Mouse (Mus musculus) left cerebral cortex, adult 2 months (tissue): Measurements from ENCODE around the gene Txnrd1. TPM values are rescaled to one million over a fixed set of nuclear protein-coding genes. Genes with fewer than 3 reads are reported as not detected.
A peak's percentile ranks its signal among the peaks of the same experiment; 100 is the strongest.

Source experiments
- DNase-seq, 2 experiments: peaks; one replicate each; pipeline ENCODE4 v3.0.0; 2021 to 2022; ENCODE audit warnings: low spot score in 2 of 2, mixed read lengths in 1 of 2; ENCODE audit errors: extremely low spot score in 1 of 2
- H3K27ac ChIP-seq: fragments of 200-600 bp; 2 replicates; pipeline ENCODE4 v1.8.1; 2022
- H3K4me3 ChIP-seq: fragments of 200-600 bp; 2 replicates; pipeline ENCODE4 v1.8.1; 2022
- CTCF ChIP-seq: fragments of 200-600 bp; IDR thresholded peaks from 2 replicates; pipeline ENCODE4 v1.8.1; 2022; ENCODE audit warnings: antibody characterized with exemption, mild to moderate bottlenecking, moderate library complexity
- intact Hi-C: fragments of 180-260 bp; cut with DNase I; formaldehyde crosslinking; loops from one replicate; pipeline ENCODE4 v1.15.1; 2025
- long read RNA-seq, 2 experiments: library from polyadenylated mRNA; stranded (forward); transcript quantifications; one replicate each; pipeline ENCODE4 v2.0.0; 2021; ENCODE audit warnings: borderline mapping rate in 2 of 2
- total RNA-seq, 2 experiments: library from RNA; stranded (reverse); gene quantifications; 2 replicates each; pipeline ENCODE4 v1.2.3; 2021

The Txnrd1 gene
- 10 to 100 TPM; 46.9 to 48.1 TPM for total RNA-seq
- long read RNA-seq, experiment 1, transcript Txnrd1-208 (15 exons, 2,297 nt), result major isoform, 89 of 122 reads
- long read RNA-seq, experiment 1, transcript Txnrd1-206 (14 exons, 3,531 nt), result minor isoform, 11 of 122 reads
- long read RNA-seq, experiment 1, transcript Txnrd1-201 (14 exons, 3,325 nt), result minor isoform, 11 of 122 reads
- long read RNA-seq, experiment 1, partial matches to known transcripts, result 1 of 122 reads
- long read RNA-seq, experiment 1, other reads (novel, unspliced or antisense), result 9 of 122 reads
- long read RNA-seq, experiment 2, transcript Txnrd1-208 (15 exons, 2,297 nt), result major isoform, 70 of 86 reads
- long read RNA-seq, experiment 2, partial matches to known transcripts, result 1 of 86 reads
- long read RNA-seq, experiment 2, other reads (novel, unspliced or antisense), result 9 of 86 reads

GRCm38 (mm10) chr10:82833926-82834325 is at the start of gene Txnrd1:
Gene Txnrd1, plus strand, starts transcription at chr10:82833951.
- no peak within 1 kb of the TSS for H3K27ac ChIP-seq
- no peak within 1 kb of the TSS for H3K4me3 ChIP-seq
- DNase-seq, result no peak
- no peak for TF ChIP-seq CTCF
- intact Hi-C loops, result no loop called here

DNA sequence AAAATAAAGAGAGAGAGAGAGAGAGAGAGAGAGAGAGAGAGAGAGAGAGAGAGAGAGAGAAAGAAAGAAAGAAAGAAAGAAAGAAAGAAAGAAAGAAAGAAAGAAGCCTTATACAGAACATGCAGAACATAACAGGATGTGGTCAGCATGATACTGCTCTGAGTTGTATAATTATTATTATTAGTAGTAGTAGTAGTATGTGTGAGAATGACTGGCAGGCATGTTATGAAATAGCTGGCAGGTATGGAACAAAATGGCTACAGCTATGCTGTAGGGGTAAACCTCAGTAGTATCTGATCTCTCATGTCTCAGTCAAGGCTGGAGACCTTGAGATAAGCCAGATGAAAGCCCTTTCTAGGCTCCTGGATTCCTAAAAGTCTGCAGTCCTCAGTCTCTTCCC is 44.6 kb upstream of the Txnrd1 start:
- intact Hi-C loops, result no loop called here
- no peak for TF ChIP-seq CTCF
- H3K27ac ChIP-seq, result no peak overlapping the region
- no peak overlapping the region for H3K4me3 ChIP-seq
- no peak for DNase-seq

- no peak overlapping the region for H3K4me3 ChIP-seq
- H3K27ac ChIP-seq, result no peak overlapping the region
- intact Hi-C loops, result no loop called here
- no peak for DNase-seq
- TF ChIP-seq CTCF, result no peak
Measured at GRCm38 (mm10) chr10:82790504-82790903, 43.2 kb upstream of the Txnrd1 start.

DNA sequence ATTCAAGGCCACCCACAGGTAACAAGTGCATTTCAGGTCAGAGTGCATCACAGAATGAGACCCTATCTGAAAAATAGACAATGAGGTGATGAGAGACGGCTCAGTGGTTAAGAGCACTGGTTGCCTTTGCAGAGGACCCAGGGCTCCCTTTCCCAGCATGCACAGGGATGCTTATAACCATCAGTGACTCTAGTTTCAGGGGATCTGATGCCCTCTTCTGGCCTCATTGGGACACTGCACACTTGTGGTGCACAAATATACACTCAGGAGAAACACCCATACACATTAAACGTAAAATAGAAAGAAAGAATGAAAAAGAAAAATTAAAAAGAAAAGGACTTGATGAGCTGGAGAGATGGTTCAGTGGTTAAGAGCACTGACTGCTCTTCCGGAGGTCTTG is 42.0 kb upstream of the Txnrd1 start:
- intact Hi-C loops, result no loop called here
- Histone ChIP-seq H3K27ac (no peak overlapping the region), H3K4me3 (no peak overlapping the region)
- TF ChIP-seq CTCF, result no peak
- no peak for DNase-seq

DNA sequence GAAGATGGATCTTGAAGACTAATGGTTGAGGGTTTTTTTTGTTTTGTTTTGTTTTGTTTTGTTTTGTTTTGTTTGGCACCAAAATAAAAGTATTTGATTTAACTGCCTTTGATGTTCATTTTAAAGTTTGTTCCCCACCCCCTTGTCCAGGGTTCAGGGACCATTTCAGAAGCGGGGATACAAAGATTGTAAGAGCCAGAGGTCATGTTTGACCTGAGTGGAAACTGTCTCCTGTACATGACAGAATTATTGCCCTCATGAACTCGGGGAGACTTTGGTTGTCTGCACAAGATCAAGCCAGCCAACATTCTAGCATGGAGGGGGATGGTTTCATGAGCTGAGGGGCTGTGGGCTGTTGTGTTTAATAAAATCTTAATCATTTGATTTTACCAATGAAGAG is 41.4 kb upstream of the Txnrd1 start:
- no peak for TF ChIP-seq CTCF
- no peak for DNase-seq
- intact Hi-C loops, result no loop called here
- no peak overlapping the region for H3K4me3 ChIP-seq
- no peak overlapping the region for H3K27ac ChIP-seq

DNA sequence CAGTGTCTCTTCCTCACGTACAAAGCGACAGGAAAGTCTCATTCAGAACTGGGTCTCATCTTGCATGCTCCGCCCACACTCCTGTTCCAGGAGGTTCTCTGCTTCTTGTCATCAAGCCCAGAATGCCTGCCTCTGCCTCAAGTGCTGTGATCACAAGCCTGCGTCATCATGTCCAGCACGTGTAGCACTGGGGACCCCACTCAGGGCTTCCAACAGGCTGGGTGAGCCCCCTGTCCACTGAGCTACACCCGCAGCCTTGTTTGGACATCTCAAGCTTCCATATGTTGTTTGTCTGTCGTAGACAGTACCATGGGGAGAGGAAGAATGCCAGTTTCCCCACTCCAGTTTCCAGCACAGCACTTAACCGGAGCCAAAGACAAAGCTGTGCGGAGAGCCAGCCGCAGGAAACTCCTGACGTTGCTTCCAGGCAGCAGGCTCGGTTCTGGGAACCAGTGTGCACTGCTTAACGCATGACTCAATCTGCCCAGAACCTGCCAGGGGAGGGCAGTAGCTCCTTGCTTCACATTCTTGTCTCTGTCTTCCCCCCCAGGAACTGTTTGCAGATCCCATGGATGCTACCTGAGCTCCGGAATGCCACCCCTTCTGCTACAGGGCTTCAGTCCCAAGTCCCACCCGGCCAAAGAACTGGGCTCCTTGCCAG is 38.5 kb upstream of the Txnrd1 start:
- intact Hi-C loops, result loop anchor here (1.0 to 2.0 kb wide), 2 partner anchors 28 to 106 kb away; no protein-coding TSS in a partner anchor
- H3K4me3 ChIP-seq, result peak overlapping the region; percentile 26
- DNase-seq, result peak; percentile 61 to 66
- H3K27ac ChIP-seq, result peak overlapping the region; percentile 81
- TF ChIP-seq CTCF, result peak; percentile 34

- TF ChIP-seq CTCF, result no peak
- peak overlapping the region; percentile 81 for H3K27ac ChIP-seq
- peak overlapping the region; percentile 26 for H3K4me3 ChIP-seq
- DNase-seq, result no peak
- intact Hi-C loops, result loop anchor here (1.0 to 2.0 kb wide), 2 partner anchors 29 to 106 kb away; no protein-coding TSS in a partner anchor
Measured at GRCm38 (mm10) chr10:82795767-82796166, 38.0 kb upstream of the Txnrd1 start.

DNA sequence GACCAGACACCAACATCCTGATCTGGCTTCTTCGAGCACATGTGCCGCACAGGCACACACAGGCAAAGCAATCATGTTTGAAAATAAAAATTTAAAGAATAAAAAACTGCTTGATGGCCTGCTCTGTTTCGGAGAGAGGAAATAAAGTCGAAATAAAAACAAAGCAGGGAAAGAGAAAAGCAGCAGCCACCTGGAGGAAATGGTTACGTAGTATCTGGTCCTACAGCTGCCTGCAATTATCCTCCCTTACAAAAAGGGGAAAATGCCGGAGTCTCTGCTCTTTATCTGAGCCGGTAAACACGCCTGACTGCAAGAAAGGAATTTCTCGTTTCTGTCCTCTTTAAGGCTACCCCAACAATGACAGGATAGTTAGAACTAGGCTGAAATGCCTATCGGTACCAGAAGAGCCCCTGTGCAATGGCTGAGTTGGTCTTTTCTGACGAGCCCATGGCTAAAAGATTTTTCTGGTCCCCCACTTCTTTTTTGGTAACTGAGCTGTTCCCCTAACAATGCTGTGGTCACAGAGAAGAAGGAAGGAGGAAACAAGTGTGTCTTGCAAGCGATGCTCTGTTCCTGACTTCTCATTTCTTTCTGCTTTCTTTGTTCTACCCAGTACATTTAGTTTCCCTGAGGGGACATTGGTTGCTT is 37.2 kb upstream of the Txnrd1 start:
- Histone ChIP-seq H3K4me3 (no peak overlapping the region), H3K27ac (peak overlapping the region; percentile 4; the same call in 1 of the 2 replicates)
- intact Hi-C loops, result no loop called here
- no peak for TF ChIP-seq CTCF
- peak in 1 of 2 experiments; percentile 25 for DNase-seq

DNA sequence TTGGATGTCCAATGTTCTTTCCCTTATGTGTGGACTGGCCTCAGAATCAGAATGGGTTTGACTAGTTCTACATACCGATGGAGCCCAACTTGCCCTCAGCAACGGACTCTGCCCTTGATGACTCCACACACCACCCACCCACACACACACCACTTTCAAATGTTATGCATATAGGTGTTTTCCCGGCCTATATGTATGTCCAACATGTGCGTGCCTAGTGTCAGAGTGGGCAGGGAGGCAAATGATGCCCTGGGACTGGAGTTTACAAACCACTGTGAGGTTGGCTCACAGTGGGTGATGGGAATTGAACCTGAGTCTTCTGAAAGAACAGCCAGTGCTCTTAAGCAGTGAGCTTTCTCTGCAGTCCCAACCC is 36.6 kb upstream of the Txnrd1 start:
- Histone ChIP-seq H3K27ac (no peak overlapping the region), H3K4me3 (no peak overlapping the region)
- no peak for DNase-seq
- intact Hi-C loops, result no loop called here
- TF ChIP-seq CTCF, result no peak

- TF ChIP-seq CTCF, result no peak
- no peak for DNase-seq
- intact Hi-C loops, result no loop called here
- Histone ChIP-seq H3K4me3 (no peak overlapping the region), H3K27ac (no peak overlapping the region)
Measured at GRCm38 (mm10) chr10:82798312-82798933, 35.3 kb upstream of the Txnrd1 start.

GRCm38 (mm10) chr10:82800094-82800493 is 33.7 kb upstream of the Txnrd1 start:
- intact Hi-C loops, result no loop called here
- H3K27ac ChIP-seq, result no peak overlapping the region
- H3K4me3 ChIP-seq, result no peak overlapping the region
- DNase-seq, result no peak
- no peak for TF ChIP-seq CTCF

GRCm38 (mm10) chr10:82804396-82804795 is 29.4 kb upstream of the Txnrd1 start:
- Histone ChIP-seq H3K4me3 (no peak overlapping the region), H3K27ac (no peak overlapping the region)
- no peak for TF ChIP-seq CTCF
- intact Hi-C loops, result no loop called here
- DNase-seq, result no peak
